Mouse (Mus musculus) induced T-regulatory cell, adult 2 months (primary cell): Measurements from ENCODE around the gene Syce1.

Experiments used
- DNase-seq: peaks from one replicate; pipeline ENCODE4 v3.0.0-alpha.2; 2012; ENCODE audit warnings: low read depth

The Syce1 gene

GRCm38 (mm10) chr7:140787406-140788052 is at the start of gene Syce1:
Syce1 (minus strand) TSS chr7:140787852.
- no peak for DNase-seq

- DNase-seq: no peak
Measured at GRCm38 (mm10) chr7:140836243-140837115, 48.8 kb upstream of the Syce1 start.

GRCm38 (mm10) chr7:140835758-140836087 is 48.1 kb upstream of the Syce1 start:
- DNase-seq: no peak

- DNase-seq: no peak
Measured at GRCm38 (mm10) chr7:140834968-140835757, 47.5 kb upstream of the Syce1 start, which contains the start of gene Urah. Urah (plus strand) TSS chr7:140835018.

GRCm38 (mm10) chr7:140833341-140833740 is 45.7 kb upstream of the Syce1 start:
- DNase-seq: no peak

GRCm38 (mm10) chr7:140831447-140831846 is 43.8 kb upstream of the Syce1 start:
- no peak for DNase-seq

GRCm38 (mm10) chr7:140828171-140828881 is 40.7 kb upstream of the Syce1 start:
- peak; percentile 35 for DNase-seq

GRCm38 (mm10) chr7:140822731-140823130 is 35.1 kb upstream of the Syce1 start:
- DNase-seq: no peak

- DNase-seq: no peak
Measured at GRCm38 (mm10) chr7:140821653-140822329, 34.1 kb upstream of the Syce1 start, which contains the start of gene Zfp941. Zfp941 (minus strand) TSS chr7:140822178.

- DNase-seq: no peak
Measured at GRCm38 (mm10) chr7:140821305-140821652, 33.6 kb upstream of the Syce1 start.

- no peak for DNase-seq
Measured at GRCm38 (mm10) chr7:140820173-140820572, 32.5 kb upstream of the Syce1 start.

- DNase-seq: no peak
Measured at GRCm38 (mm10) chr7:140812850-140813249, 25.2 kb upstream of the Syce1 start.

GRCm38 (mm10) chr7:140811714-140812113 is 24.1 kb upstream of the Syce1 start:
- DNase-seq: no peak

- peak; percentile 24 for DNase-seq
Measured at GRCm38 (mm10) chr7:140810496-140810895, 22.8 kb upstream of the Syce1 start.

GRCm38 (mm10) chr7:140805704-140806103 is 18.1 kb upstream of the Syce1 start:
- DNase-seq: peak; percentile 67

- DNase-seq: no peak
Measured at GRCm38 (mm10) chr7:140802629-140803028, 15.0 kb upstream of the Syce1 start.

- DNase-seq: no peak
Measured at GRCm38 (mm10) chr7:140798212-140798611, 10.6 kb upstream of the Syce1 start.

GRCm38 (mm10) chr7:140797619-140798018 is 10.0 kb upstream of the Syce1 start:
- DNase-seq: no peak

GRCm38 (mm10) chr7:140793541-140793940 is 5.9 kb upstream of the Syce1 start:
- DNase-seq: no peak

GRCm38 (mm10) chr7:140788053-140788435 is 392 bp upstream of the Syce1 start:
- DNase-seq: no peak

- no peak for DNase-seq
Measured at GRCm38 (mm10) chr7:140780548-140780947, 7.1 kb downstream of the Syce1 start.
